Mouse (Mus musculus) T-cell, adult 2 months (primary cell): ENCODE results near the gene BC052040.

Source experiments
- DNase-seq: peaks from one replicate; pipeline ENCODE4 v3.0.0; 2022; ENCODE audit warnings: low spot score

Gene BC052040

DNA sequence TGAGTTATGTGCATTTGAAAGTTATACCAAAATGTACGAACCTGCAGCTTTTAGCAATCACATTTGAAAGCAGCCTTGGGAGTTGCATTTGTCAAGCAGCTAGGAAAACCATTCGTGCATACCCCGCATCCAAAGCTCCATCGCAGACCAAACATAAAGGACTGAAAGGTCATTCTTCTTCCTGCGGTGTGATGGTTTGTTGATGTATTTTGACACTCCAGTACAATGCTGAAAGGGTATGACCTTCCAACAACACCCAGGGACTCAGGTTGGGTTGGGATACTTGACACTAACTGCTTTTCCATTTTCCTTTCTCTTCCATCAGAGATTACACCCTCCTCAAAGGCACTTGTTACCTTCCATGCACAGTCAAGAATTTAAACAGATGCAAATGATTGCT, 121.1 kb downstream of the BC052040 start:
- DNase-seq = no peak

DNA sequence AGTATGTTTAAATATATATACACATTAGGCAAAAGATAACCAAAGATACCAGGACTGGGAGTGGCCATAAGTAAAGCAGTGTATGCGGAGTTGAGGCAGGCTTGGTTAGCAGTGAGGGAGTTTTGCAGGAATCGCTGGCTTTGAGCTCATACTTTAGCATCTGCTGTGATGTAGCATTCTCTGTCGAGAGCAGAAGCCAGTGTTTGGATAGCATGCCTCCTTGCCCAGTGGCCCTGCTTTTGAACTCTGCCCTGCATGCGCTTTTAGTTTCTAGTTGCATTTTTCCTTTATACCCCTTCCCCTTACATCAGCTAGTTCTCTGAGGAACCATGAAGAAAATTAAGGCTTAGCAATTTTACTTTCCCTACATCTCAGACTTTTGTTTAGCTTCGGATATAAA, 136.0 kb downstream of the BC052040 start:
- no peak for DNase-seq

DNA sequence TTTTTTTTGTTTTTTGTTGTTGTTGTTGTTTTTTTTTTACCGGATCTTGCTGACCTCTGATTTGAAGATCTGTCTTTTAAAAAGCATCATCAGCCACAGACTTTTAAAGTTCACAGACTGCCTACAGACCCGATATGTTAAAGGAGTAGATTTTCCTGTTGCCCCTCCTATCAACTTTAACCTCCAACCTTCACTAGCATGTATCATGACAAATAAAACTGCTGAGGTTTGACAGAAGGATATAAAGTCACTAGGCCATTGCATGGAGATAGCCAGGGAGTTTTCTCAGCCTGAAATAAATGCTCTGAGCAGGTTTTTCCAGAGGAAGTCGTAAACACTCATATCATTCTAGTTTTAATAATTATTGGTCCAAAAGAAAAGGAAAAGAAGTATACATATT, 136.5 kb downstream of the BC052040 start:
- DNase-seq = no peak

DNA sequence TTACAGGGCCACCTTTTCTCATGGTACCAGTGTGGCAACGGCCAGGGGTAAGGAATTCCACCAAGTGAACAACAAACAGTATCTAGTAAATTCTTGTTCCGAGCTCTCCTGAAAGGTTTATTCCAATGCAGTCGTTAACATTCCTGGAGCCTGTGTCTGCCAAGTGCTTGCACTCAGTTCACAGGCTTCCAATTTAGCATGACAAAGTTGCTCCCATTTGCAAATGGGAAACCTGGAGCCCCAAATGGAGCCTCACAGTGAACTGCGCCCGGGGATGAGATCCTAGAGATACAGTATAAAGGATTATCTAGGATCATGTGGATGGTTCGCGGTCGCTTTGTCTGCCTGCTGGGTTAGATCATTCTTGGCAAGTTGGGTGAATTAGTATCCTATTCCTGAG, 141.9 kb downstream of the BC052040 start:
- no peak for DNase-seq

DNA sequence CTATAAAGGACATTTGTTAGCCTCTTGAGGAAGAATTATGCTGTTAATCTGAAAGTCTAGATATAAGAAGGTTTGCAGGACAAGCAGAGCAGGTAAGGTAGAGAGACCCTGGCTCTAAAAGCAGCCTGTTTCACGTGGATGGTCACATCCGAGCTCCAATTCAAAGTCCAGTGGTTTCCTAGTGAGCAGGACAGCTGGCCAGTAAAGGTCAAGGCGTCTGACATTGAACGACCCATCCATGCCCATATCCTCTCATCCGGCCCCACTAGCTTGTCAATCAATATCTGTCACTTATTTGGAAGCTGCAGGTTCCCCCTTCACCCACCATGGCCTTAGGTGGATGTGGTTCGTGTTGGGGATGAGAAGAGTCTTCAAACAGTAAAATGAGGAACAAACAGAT, 142.7 kb downstream of the BC052040 start:
- no peak for DNase-seq

DNA sequence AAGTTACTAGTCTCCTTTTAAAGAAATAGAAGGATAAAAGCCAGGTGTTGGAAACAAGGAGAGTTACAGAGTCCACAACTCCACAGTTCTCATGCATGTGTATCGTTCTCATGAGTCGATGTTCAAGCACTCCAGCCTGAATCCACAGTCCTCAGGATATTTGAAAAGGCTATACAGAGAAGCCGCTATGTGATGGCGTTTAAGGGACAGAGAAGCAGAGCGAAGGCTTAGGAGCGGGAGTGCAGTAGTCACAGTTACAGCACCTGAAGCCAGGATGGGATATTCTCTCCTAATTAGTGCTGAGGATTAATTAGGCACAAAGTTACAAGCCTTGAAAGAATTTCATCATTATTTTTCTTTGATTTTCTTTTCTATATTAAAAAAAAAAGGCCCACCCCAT, 143.2 kb downstream of the BC052040 start:
- DNase-seq = no peak

DNA sequence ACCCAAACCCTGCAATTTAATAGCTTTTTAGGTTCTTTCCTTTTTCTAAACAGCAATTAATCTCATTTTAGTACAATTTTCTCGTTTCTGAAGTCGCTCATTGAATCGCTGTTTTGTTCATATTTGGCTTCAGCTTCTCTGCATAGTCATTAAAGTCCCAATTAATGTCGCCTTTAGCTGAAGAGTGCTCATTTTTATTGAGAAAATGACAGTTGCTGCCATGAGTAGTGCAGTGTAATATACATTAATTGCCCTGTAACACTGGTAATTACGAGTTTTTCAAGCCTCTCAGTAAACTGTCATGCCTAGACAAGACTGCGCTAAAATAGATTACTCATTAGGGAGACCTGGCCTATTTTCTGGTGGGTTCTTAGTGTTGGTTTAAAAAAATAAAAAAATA, 144.0 kb downstream of the BC052040 start:
- no peak for DNase-seq

DNA sequence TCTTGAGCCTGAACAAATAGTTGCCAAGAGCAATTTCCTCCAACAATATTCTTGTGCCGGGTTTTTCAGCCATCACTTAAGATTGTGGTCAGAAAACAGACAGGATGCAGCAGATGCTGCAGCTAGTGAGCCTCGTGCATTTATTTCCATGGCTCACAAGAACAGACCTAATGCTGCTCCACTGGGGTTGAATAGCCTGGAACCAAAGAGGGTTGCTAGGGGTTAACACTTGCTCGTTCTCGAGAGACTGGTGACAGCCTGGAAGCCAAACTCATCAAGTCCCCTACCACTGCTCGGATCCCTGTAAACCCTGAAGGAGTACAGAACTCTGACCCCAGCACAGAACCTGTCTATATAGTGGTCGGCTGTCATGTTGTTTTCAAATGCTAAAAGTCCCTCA, 144.4 kb downstream of the BC052040 start:
- no peak for DNase-seq

DNA sequence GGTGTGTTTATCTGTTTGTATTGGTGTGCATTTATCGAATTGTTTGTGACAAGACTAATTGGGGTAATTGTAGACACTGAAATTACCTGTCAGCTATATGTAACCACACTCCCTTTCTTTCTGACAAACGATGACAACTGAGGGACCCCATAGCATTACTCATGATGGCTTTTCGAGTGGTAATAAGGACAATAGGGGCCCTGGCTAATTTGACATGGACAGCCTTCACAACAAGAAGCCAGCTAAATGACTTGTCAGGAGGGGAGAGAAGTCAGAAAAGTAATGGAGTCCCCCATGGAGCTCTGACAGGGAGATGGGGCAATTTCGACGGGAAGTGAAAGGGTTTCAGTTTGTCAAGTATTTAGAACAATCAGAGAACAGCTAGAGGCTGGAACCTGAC, 145.3 kb downstream of the BC052040 start:
- DNase-seq = no peak

DNA sequence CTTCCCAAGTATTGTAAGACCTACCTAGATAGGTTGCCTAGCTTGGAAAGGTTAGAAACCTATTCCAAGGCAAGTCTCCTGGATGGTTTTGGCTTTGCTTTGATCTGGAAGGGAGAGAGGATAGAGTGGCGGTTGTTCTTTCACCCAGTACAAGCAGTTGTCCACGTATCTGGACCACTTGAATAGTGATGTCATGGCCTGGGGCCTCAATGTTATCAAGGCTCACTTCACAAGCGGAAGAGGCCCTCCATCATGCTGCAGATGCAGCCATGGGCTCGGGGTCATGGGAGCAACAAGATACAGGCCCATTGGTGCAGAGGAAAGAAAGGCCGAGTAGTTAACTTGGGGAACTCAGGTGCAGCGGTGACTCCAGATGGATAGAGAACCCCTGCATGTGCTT, 147.1 kb downstream of the BC052040 start:
- DNase-seq = no peak

DNA sequence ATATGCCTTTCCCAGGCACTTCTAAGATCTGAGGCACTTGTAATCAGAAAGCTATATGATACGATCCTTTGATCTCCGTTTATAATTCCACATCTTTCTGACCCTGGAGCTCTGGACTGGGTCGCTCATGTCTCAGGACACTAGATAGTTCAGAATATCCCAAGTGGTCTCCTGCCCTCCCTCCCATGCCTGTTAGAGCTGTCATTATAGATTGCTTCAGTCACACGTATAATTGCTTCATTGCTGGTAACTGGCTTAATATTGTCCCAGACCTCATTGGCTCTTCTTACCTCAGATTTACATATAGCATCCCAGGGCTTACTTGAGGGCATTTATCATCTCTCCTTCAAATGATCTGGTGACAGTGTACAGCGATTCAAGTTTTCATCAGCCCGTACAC, 149.0 kb downstream of the BC052040 start:
- DNase-seq = no peak

DNA sequence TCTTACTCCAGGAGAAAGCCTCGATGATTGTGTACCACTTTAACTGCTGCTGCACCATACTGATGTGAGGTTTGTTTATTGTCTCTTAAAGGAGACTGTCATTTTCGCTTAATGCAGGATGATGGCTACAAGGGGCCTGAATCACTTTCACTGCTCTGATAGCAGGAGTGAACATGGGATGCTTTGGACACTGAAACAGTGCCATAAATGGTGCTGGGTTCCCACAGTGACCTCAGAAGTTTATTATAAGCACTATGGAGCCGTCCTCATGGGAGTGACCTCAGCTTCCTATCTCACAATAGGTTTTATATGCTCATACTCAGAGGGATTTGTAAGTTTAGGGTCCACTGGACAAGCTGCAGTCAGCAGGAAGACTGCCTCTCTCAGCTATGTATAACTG, 149.7 kb downstream of the BC052040 start:
- DNase-seq = no peak

DNA sequence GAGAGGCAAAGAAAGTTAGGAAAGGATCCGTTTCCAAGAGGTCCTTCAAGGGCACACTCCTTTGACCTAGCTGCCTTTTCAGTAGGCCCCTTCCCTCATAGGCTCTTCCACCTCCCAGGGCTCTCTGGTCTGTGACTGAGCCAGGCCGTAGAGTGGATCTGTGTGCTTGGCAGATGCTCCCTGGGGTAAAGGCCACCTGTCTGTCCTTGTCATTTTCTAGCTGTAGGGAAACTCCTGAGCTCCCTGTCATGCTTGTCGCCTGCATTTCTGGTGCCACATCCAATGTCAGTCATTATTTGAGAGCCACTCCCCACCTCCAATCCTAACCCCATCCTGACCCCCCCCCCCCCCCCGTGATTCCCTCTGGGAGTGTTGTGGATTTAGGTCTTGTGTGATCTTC, 151.1 kb downstream of the BC052040 start:
- DNase-seq = no peak

DNA sequence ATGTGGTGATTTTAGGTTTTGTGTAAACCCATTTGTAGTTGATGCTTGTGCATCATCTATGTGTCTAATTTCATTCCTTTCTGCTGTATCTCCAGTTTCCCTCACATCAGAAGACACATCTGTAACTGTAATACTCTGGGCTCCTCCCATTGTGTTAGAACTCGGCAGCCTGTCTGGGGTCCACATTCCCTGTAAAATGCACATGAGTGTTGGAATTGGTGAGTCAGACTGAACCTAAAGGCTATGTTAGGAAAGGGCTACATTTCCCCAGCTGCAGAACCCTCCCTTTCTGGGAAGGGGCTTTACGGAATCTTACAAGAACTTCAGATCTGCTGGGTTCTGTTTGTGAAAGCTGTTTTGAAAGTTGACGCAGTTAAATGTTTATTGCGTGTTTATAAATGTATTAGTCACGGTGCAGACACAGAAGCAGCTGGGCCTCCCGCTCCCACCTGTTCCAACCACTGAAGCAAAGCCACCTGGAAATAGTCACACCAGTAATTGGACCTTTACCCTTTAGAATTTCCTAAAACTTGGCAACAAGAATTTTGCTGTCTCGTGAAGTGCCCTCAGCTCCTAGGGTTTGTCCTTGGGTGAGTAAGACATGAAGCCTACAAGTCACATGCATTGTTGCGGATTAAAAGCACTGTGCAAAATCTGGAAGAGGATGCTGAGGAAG, 151.6 kb downstream of the BC052040 start:
- no peak for DNase-seq

DNA sequence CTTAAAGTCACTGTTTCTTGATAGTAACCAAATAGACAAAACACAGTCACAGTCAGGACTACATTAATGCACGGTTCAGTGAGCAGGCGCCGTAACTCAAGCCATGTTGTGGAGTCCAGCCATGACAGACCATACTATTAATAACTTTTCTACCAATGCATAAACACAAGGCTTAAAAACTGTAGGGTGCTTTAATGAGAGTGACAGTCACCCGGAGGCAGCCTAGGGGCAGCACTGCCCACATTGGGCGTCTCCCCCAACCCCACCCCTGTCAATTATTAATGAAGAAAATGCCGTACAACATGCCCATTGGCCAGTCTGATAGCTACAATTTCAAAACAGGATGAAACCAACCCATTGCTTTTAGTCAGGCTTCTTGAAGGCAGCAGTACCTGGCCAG, 153.3 kb downstream of the BC052040 start:
- no peak for DNase-seq

DNA sequence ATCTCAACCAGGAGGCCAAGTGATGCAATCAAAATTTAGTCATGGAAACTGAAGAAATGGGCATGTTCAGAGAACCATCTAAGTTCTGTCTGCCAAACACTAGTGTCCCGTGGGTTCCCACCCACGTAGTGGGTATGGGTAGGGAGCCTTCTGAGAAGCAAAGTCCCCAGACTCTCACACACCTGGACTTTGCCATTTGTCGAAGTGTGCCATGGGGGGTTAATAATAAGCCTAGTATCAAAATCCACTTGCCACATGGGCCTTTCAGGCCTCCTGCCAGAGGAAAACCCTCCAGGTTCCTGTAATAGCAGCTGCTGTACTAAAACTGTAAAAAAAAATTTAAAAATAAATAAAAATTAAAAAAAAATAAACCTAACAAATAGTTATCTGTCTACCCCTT, 154.9 kb downstream of the BC052040 start:
- no peak for DNase-seq

DNA sequence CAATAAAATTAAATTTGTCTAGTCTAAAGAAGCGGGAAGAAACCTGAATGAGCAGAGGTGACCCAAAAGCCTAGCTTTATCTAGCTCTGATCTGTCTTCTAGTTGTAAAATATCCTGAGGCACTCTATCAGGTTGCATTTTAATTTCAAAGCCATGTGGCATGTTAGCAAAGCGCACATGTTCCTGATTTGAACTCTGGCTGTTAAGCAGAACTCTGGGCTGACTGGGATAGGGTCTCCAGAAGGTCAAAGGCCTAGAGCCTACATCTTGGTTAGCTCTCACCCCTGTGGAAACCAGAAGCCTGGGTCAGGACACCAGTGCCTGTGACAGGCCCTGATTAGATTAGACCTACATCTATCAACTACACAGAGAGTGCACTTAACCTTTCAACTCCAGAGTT, 156.4 kb downstream of the BC052040 start:
- DNase-seq = no peak

DNA sequence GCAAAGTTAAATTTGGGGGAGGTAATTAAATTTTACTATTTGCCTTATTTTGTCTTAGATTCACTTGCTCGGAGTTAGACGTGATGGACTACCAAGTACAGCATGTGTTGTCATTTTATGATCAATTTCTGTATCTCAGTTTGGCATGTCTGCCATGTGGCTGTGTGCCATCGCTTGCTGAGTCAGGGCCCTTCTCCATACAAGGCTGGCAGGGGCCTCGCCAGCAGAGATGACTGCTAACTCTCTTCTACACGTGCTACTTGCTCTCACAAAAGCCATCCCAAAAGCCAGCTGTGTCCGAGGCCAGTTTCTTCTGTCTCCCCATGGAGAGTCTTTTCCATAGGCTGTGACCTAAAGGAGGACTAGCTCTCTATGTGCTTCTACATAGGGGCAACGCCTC, 160.5 kb downstream of the BC052040 start:
- no peak for DNase-seq

DNA sequence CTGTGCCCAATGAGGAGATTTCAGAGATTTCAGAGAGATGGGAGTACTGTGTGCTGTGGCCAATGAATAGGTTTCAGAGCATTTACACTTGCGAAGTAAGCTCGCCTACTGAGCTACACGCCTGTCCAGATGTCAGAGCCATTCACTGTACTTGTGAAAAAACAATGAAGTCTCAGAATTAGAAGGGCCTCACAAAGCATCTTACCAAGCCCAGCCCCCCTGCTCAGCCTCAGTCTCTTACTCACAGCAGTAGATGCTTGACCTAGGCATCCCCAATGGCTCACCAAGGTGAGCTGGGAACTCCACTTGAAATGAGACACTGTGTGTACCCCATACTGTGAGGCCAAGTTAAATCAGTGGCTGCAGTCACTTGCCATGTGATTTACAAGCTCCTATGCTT, 166.1 kb downstream of the BC052040 start:
- DNase-seq = no peak

DNA sequence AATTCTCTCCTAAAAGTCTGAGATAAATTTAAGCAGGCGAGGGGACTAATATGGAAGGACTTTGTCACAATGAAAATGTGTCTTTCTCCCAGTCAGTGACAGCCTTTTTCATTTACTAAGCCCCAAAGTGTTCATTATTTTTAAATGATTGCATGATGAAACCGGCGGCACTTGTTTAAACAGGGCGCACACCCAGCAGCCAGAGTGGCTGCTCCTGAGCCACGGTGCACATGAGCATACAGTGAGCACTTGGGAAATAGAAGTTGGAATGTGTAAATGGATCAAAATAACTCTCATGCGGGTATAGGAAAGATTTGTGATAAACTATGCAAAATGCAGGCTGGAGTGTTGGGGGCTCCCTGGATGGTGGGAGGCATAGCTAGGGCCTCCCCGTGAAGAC, 169.7 kb downstream of the BC052040 start:
- no peak for DNase-seq

DNA sequence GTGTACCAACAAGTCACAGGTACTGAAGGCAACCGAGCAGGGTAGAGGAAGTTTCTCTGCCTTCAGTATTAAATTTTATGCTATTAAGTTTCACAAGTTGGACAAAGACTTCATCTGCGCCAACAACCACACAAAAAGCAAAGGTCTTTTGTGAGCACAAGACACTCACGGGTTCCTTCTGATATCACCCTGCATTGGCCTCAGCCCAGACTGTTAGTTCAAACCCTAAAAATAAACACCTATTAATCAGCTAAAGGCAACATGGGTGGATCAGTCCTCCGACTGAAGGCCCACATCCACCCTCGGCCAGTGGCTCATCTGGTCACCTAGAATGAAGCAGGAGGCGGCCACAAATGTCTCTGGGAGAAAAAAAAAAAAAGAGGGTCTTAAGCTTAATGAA, 176.2 kb downstream of the BC052040 start:
- no peak for DNase-seq

DNA sequence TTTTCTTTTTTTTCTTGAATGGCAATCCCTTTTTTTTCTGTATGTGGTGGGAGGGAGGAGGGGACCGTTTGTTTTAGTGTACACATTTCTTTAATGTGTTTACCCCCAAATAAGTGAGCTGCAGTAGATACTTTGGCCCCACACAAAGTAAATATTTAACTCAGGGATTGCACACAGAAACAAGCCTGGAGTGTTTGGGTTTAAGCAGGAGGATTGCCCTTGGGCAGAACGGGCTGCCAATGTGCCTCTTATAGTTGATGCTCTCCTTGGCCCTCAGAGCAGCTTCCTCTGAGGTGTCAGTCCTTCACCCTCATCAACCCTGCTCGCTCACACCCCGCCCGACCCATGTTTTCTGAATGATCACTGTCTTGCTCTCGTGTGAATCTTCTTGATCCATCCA, 177.0 kb downstream of the BC052040 start:
- DNase-seq = no peak

DNA sequence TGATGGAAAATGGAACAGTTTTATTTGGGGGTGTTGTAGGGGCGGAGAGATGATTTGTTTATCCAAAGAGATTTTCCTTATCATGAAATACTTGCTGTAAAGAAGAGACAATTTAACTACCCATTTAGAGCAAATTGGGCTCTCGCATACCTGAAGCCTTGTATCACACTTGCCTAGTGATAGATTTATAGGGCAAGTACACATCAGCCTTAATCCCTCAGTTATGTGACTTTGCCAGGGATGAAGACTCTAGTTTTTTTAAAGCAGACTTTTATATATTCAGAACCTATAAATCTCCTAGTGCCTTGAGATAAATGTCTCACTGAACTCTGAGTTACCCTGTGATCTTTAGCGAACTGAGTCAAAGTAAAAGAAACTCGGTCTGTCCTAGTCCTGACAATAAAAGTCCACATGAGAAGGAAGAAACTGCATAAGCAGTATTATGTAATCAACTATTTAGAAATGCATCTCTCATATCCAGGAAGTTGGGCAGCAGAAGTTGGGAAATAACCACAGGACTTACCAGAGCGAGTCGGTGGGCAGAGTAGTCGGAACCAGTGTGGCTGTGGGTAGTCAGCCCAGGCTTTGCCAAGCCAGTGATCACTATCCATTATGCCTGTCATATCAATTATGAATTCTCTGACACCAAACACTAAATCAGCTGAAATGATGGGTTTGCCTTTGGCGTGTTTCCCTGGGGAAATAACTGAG, 183.2 kb downstream of the BC052040 start:
- DNase-seq = no peak
